Mouse (Mus musculus) stomach, embryonic 14.5 days (tissue): ENCODE data around the gene Actg1. TPM values are rescaled to one million over a fixed set of nuclear protein-coding genes. Genes with fewer than 3 reads are reported as not detected.

Experiments
- ATAC-seq: fragments of 200-750 bp; cut with Nextera tagmentation; 2 replicates; pipeline ENCODE4 v1.8.0; 2017; ENCODE audit warnings: low read depth, moderate TSS enrichment; ENCODE audit not compliant: insufficient number of reproducible peaks, insufficient read depth, low FRiP score
- H3K27ac ChIP-seq: fragments of 300-500 bp; sonication (generic); 2 replicates; pipeline ENCODE4 v1.5.1; 2014; ENCODE audit warnings: mild to moderate bottlenecking, low read length, moderate library complexity, mixed read lengths
- H3K27me3 ChIP-seq: fragments of 300-500 bp; sonication (generic); 2 replicates; pipeline ENCODE4 v1.6.1; 2014; ENCODE audit warnings: low read length, control low read depth, mixed read lengths; ENCODE audit not compliant: control insufficient read depth, insufficient read depth
- H3K36me3 ChIP-seq: fragments of 300-500 bp; sonication (generic); 2 replicates; pipeline ENCODE4 v1.6.1; 2014; ENCODE audit warnings: mild to moderate bottlenecking, control low read depth, low read length, moderate library complexity, mixed read lengths; ENCODE audit not compliant: control insufficient read depth, insufficient read depth
- H3K4me1 ChIP-seq: fragments of 300-500 bp; sonication (generic); 2 replicates; pipeline ENCODE4 v1.6.1; 2014; ENCODE audit warnings: low read length, control low read depth, mixed read lengths; ENCODE audit not compliant: control insufficient read depth, insufficient read depth
- H3K4me2 ChIP-seq: fragments of 300-500 bp; sonication (generic); replicated peaks from 2 replicates; pipeline ENCODE4 v1.6.1; 2014; ENCODE audit warnings: low read depth, low read length, control low read depth
- H3K4me3 ChIP-seq: fragments of 300-500 bp; sonication (generic); 2 replicates; pipeline ENCODE4 v1.5.1; 2014; ENCODE audit warnings: low read depth, low read length, control low read depth
- H3K9ac ChIP-seq: fragments of 300-500 bp; sonication (generic); replicated peaks from 2 replicates; pipeline ENCODE4 v1.6.1; 2014; ENCODE audit warnings: low read depth, mild to moderate bottlenecking, control low read depth, low read length, moderate library complexity, mixed read lengths
- H3K9me3 ChIP-seq: fragments of 300-500 bp; sonication (generic); 2 replicates; pipeline ENCODE4 v1.6.1; 2016; ENCODE audit warnings: low read depth, low read length, control low read depth; ENCODE audit not compliant: control insufficient read depth
- WGBS: fragments of 180-500 bp; shearing (Covaris S2); extraction: QIAGEN DNeasy Blood & Tissue Kit; methylation state at CpG from one replicate; pipeline ENCODE4 v1.1.7; 2014; 5-methylcytosine and 5-hydroxymethylcytosine counted together
- polyA plus RNA-seq: library from polyadenylated mRNA; unstranded; fragments of >200 nt; fragmentation: Nextera tagmentation; extraction: Ambion mirVana; gene quantifications from 2 replicates; pipeline ENCODE4 v1.2.1, GENCODE M21; 2014

The Actg1 gene
- polyA plus RNA-seq, 1 experiment from 2014 or later = 3,014 TPM

DNA sequence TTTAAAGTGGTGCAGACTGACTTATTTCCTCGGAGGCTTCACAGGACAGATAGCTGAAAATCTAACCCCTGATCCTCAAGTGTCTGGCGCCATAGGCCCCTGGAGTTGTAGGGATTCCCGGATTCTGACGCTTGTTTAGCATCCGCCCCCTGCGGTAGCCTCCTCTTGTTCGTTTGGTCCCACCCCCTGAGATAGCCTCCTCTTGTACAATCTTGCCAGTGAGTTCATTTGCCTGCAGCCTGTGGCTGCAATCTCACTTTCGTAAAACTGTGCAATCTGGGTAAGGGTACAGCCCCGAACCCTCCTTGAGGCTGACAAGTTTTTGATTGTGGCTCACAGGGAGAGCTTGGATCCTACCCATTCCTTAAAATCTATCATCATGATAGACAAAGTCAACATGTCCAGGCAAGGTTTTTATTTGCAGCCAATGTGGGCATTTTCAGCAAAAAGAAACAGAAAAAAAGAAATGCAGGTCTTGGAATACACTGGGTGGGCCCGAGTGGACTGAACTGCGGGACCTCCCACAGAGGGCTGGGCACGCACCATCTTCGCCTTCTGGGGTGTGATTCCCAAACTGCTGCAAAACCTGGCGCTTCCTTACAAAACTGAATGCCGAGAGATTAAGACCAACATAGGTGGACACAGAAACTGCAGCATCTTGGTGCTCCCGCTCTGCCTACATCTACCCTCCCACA is 33.5 kb downstream of the Actg1 start:
- Histone ChIP-seq H3K4me1 (peaks cover 25% of the 10 kb centered on the region), H3K27me3 (no peaks in the 10 kb centered on the region), H3K36me3 (no peaks in the 10 kb centered on the region), H3K9me3 (no peaks in the 10 kb centered on the region), H3K27ac (peak overlapping the region; percentile 99; the same call in 1 of the 2 replicates), H3K4me3 (no peak overlapping the region), H3K9ac (no peak overlapping the region), H3K4me2 (peak overlapping the region; percentile 95)
- no peak for ATAC-seq
- WGBS = 42% methylated on average over 16 of the region's 16 CpGs

DNA sequence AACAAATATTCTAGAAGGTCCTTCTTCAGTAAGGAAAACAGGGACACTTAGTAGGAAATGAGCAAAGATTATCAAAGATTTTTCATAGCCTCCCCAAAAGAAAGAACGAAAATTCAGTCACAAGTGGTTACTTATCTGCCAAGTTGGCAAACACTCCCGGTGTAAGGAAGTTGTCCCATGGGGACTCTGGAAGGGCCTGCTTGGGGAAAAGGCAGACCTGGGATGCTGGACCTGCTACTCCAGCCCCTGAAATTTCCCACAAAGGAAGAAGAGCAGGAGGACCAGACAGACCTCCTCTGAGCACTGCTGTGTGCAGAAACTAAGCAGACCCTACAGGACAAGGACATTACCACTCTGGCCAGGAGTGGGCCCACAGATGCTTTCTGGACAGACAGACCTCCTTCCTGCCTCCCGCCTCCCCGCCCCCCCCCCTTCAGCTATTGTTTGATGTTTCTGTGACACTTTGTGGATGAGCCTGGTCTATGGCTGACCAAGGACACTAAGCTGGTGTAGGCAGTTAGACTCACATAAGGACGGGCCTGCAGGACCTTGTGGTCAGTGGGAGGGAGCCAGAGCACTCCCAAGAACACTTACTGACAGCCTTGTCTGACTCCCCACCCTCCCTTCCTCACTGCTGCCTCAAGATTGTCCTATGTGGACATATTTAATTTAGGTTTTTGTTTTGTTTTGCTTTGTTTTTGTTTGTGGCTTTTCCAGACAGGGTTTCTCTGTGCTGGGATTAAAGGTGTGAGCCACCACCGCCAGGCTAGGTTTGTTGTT is 34.2 kb downstream of the Actg1 start:
- H3K9ac ChIP-seq = no peak overlapping the region
- no peak overlapping the region for H3K4me2 ChIP-seq
- H3K36me3 ChIP-seq = no peaks in the 10 kb centered on the region
- H3K4me1 ChIP-seq = peaks cover 25% of the 10 kb centered on the region
- no peaks in the 10 kb centered on the region for H3K27me3 ChIP-seq
- no peaks in the 10 kb centered on the region for H3K9me3 ChIP-seq
- H3K27ac ChIP-seq = no peak overlapping the region
- WGBS = 51% methylated on average over 6 of the region's 6 CpGs
- ATAC-seq = no peak
- no peak overlapping the region for H3K4me3 ChIP-seq

DNA sequence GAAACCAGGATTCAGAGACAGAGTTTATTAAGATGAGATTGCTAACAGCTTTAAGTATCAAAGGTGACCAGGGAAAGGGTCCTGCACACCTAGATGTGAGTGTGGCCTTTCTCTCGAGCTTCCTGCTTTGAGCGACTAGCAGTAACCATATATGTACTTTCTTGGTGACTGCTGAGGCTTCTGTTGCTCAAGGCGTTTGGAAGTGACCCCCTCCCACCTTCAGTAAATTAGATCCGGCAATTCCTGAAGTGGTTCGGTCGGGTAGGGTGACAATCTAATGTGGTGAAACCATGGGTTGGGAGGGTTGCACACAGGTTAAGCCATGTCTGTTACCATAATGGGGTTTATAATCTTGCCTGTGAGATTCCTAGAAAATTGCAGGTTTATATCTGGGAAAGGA is 36.3 kb downstream of the Actg1 start:
- Histone ChIP-seq H3K9ac (no peak overlapping the region), H3K4me3 (no peak overlapping the region), H3K4me2 (no peak overlapping the region), H3K9me3 (no peaks in the 10 kb centered on the region), H3K36me3 (no peaks in the 10 kb centered on the region), H3K27ac (peak overlapping the region; percentile 89; the same call in 1 of the 2 replicates), H3K4me1 (peaks cover 28% of the 10 kb centered on the region), H3K27me3 (no peaks in the 10 kb centered on the region)
- ATAC-seq = no peak
- WGBS = 61% methylated on average over 6 of the region's 6 CpGs

DNA sequence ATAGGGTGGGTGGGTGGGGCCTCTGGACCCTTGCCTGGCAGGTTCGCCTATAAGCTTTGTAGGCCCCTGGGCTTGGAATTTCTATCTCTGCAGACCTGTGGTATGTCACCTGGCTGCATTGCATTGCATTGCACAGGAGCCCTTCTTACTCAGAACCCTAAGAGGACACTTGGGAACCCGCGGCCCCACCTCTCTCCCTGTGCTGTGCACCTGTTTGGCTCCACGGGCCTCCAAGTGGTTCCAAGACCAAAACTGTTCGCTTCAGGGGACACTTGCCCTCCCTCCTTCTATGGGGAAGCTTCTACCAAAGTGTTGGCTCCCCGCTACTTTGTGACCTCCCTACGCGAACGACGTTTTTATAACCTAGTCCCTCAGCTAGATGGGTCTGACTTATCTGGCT is 36.8 kb downstream of the Actg1 start:
- Histone ChIP-seq H3K4me3 (peak overlapping the region; percentile 35), H3K36me3 (no peaks in the 10 kb centered on the region), H3K9me3 (no peaks in the 10 kb centered on the region), H3K4me2 (peak overlapping the region; percentile 65), H3K27me3 (no peaks in the 10 kb centered on the region), H3K4me1 (peaks cover 28% of the 10 kb centered on the region), H3K9ac (peak overlapping the region; percentile 37), H3K27ac (peak overlapping the region; percentile 89)
- 40% methylated on average over 10 of the region's 10 CpGs for WGBS
- no peak for ATAC-seq

DNA sequence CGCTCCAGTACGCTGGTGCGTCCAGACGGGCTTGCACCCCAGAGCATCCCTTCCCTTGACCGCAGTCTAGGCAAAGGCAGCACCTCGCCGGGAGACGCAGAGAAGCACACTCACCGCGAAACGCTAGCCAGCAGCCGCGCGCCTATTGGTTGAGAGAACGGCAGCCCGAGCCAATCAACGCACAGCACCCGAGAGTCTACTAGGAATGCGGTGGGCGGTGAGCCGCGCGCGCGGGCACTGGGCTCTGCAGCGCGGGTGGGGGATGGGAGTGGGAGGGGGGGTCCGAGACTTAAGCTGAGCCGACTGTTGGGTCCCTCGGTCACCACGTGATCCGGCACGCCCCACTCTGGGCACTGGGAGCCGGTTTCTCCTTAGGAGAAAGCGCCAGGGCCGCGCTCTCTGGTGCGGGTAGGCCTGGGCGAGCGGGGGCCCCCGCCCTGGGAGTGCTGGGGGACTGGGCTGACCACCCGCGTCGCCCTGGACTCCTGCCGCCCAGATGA is 37.5 kb downstream of the Actg1 start:
- H3K4me2 ChIP-seq = peak overlapping the region; percentile 65
- no peaks in the 10 kb centered on the region for H3K9me3 ChIP-seq
- peak overlapping the region; percentile 35 for H3K4me3 ChIP-seq

DNA sequence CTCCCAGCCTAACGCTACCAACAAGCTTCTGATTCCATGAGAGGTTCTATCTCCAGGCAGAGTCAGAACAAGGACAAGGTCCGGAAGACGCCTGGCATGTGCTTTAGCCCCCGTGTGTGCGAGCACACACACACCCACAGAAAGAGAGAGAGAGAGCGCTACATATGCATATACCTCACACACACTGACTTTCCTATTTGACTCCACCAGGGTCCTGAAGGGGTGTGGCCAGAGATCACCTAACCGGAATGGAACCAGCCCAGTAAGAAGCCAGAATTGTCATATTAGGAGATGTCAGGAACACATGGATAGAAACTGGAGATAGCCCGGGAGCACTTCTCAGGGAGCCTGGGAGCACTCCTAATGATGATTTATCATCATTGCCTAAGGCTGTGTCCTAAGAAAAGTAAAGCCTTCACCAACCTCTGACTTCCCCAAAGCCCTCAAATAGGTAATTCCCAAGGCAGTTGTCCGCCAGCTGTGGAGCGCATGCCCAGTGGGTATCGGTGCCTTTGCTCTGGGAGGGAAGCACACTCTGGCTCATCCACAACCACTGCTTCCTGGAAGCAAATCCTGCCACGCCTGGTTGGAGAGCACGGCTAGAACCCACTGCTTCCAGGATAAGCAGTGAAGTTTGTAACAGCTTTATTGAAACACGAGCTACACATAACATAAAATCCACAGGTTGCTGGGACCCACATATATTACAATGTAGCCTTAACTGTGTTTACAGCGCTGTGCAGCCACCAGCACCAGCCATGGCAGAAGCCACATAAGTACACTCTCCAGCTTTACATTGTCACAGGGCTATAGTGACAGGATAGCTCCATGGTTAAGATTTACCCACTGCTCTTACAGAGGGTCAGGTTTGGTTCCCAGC is 39.7 kb downstream of the Actg1 start:
- H3K36me3 ChIP-seq = no peaks in the 10 kb centered on the region
- 47% methylated on average over 15 of the region's 15 CpGs for WGBS
- ATAC-seq = no peak
- H3K9me3 ChIP-seq = no peaks in the 10 kb centered on the region
- 0 out of 2 replicates have a peak overlapping the region, but pooled peaks have one; percentile 2 for H3K4me2 ChIP-seq
- H3K27ac ChIP-seq = no peak overlapping the region
- H3K4me1 ChIP-seq = peaks cover 44% of the 10 kb centered on the region
- no peaks in the 10 kb centered on the region for H3K27me3 ChIP-seq
- H3K9ac ChIP-seq = no peak overlapping the region
- H3K4me3 ChIP-seq = no peak overlapping the region

More for the DNA sequence above, 37.5 kb downstream of the Actg1 start:
- H3K27me3 ChIP-seq = no peaks in the 10 kb centered on the region
- peak overlapping the region; percentile 37 for H3K9ac ChIP-seq
- peaks cover 34% of the 10 kb centered on the region for H3K4me1 ChIP-seq
- ATAC-seq = peak; percentile 90
- peak overlapping the region; percentile 89 for H3K27ac ChIP-seq
- H3K36me3 ChIP-seq = no peaks in the 10 kb centered on the region
- 5% methylated on average over 45 of the region's 45 CpGs for WGBS

DNA sequence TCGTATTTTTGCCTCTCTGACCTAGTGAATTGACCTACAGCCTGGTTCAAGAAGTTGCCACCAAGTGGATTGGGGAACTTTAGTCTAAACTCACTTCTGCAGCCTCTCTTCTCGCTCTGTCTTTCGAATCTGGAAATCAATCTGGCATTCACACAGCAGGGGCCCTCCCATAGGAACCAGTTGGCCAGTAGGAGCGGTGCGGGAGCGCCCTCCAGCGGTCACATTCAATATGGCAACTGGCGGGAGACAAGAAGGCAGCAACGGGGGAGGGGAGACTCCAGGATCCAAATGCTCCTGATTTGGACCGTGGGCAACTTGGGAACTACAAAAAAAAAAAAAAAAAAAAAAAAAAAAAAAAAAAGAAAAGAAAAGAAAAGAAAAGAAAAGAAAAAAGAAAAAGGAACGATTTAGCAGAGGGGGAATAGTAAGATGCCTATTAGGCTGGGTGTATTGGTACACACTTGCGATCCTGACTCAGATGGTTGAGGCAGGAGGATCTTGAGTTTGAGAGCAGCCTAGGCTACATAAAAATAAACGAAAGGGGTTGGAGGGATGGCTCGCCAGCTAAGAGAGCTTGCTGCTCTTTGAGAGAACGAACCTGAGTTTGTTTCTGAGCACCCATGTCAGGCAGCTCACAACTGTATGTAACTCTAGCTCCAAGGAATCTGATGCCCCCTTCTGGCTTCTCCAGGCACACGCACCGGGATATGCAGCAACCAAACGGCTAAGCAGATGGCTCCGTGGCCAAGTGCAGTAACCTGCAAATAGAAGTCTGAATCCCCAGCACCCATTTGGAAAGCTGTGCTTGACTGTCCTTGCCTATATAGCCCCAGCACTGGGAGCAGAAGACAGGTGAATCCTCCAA is 40.5 kb downstream of the Actg1 start:
- Histone ChIP-seq H3K27me3 (no peaks in the 10 kb centered on the region), H3K4me3 (no peak overlapping the region), H3K27ac (no peak overlapping the region), H3K9me3 (no peaks in the 10 kb centered on the region), H3K4me1 (peaks cover 44% of the 10 kb centered on the region), H3K4me2 (peak overlapping the region; percentile 2; the same call in 1 of the 2 replicates), H3K9ac (no peak overlapping the region), H3K36me3 (no peaks in the 10 kb centered on the region)
- ATAC-seq = no peak
- 8% methylated on average over 19 of the region's 19 CpGs for WGBS
